Mouse (Mus musculus) stomach, postnatal 0 days (tissue): ENCODE data around the gene Parn.

Source experiments
- CTCF ChIP-seq: IDR thresholded peaks from 2 replicates; pipeline ENCODE4 v1.5.1; 2016; ENCODE audit warnings: antibody characterized with exemption, low read depth, mild to moderate bottlenecking, moderate library complexity
- EP300 ChIP-seq: optimal IDR thresholded peaks from 2 replicates; pipeline ENCODE3; 2016; ENCODE audit warnings: antibody characterized with exemption

DNA sequence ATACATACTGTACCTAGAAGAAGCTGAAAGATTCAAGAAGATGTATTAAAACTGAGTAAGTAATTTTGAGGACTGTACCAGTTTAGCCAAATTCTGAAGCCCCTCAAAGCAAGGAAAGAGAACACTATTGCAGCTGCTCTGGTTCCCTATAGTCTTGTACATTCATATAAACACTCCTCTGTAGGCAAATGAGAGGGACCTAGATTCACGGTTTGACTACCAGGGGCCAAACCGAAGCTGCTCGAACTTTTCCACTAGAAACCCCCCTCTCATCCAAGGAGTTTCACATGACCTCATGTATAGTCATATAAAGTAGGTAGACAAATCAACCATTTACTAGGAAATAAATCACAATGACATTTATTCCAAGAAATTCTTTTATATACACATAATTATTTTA lies 9.1 kb downstream of the Parn start:
- TF ChIP-seq CTCF (no peak), EP300 (no peak)
